Mouse (Mus musculus): ENCODE results near the gene Stab2. TPM values are rescaled to one million over a fixed set of nuclear protein-coding genes. Genes with fewer than 3 reads are reported as not detected.

Stab2 gene
- polyA plus RNA-seq, 1 experiment from 2014 or later: 0.95 TPM

- no peaks in the 10 kb centered on the region for H3K36me3 ChIP-seq (ENCODE audit: control insufficient read depth, insufficient read depth, low read length)
- 75% methylated on average over 6 of the region's 6 CpGs for WGBS
- no peaks in the 10 kb centered on the region for H3K4me1 ChIP-seq (ENCODE audit: control insufficient read depth, insufficient read depth, low read length)
- H3K27ac ChIP-seq (ENCODE audit: low read length): no peak overlapping the region
- no peaks in the 10 kb centered on the region for H3K9me3 ChIP-seq (ENCODE audit: control insufficient read depth, low read length)
- H3K4me2 ChIP-seq (ENCODE audit: low read depth, low read length): no peak overlapping the region
- ATAC-seq: no peak
- H3K27me3 ChIP-seq (replicated peaks; ENCODE audit: control insufficient read depth, insufficient read depth, low read length): no peaks in the 10 kb centered on the region
- H3K4me3 ChIP-seq (ENCODE audit: low read length): no peak overlapping the region
- H3K9ac ChIP-seq (ENCODE audit: low read depth, low read length): no peak overlapping the region
Measured at GRCm38 (mm10) chr10:86852160-86852559, 155.7 kb downstream of the Stab2 start.

DNA sequence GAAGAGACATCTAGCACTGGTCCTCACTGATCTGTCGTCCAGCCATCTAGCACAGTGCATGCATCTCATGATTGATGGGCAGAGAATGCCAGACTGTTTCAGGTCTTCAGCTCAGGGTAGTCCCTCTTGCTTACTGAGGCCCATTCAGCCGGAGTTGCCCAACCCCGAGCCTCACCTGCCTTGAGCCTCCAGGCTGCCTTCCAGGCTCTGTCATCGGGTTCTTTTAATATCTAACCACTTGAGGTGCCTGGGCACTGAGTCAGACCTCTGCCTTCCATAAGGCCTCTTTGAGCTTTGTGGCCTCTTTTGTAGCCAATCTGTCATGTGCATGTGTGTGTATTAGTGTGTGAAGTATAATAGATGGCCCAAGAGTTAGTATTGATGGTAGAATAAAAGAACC is 158.3 kb downstream of the Stab2 start:
- no peaks in the 10 kb centered on the region for H3K4me1 ChIP-seq (ENCODE audit: control insufficient read depth, insufficient read depth, low read length)
- H3K9ac ChIP-seq (ENCODE audit: low read depth, low read length): no peak overlapping the region
- H3K27ac ChIP-seq (ENCODE audit: low read length): no peak overlapping the region
- no peaks in the 10 kb centered on the region for H3K27me3 ChIP-seq (replicated peaks; ENCODE audit: control insufficient read depth, insufficient read depth, low read length)
- H3K9me3 ChIP-seq (ENCODE audit: control insufficient read depth, low read length): no peaks in the 10 kb centered on the region
- H3K4me2 ChIP-seq (ENCODE audit: low read depth, low read length): no peak overlapping the region
- no peak for ATAC-seq
- no peak overlapping the region for H3K4me3 ChIP-seq (ENCODE audit: low read length)
- H3K36me3 ChIP-seq (ENCODE audit: control insufficient read depth, insufficient read depth, low read length): no peaks in the 10 kb centered on the region
- 84% methylated on average over 4 of the region's 4 CpGs for WGBS

DNA sequence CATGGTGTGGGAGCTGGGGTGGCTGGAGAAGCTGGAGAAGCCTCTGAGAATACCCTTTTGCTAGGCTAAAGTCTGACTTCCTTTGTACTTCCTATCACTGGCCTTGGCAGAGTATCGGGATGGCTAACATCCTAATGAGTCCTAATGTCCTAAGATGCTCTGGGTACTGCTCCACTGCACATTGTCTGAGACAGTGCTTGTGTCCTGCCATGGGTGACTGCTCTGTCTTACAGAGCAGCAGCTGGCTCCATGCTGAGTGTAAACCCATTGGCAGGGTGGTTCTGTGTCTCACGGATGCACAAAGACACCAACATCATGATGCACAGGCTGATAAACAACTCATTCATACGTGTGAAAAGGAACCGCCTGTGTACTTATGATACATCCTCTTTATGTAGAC is 158.7 kb downstream of the Stab2 start:
- no peak overlapping the region for H3K4me3 ChIP-seq (ENCODE audit: low read length)
- no peak overlapping the region for H3K27ac ChIP-seq (ENCODE audit: low read length)
- no peak overlapping the region for H3K4me2 ChIP-seq (ENCODE audit: low read depth, low read length)
- 87% methylated on average over 4 of the region's 4 CpGs for WGBS
- H3K9ac ChIP-seq (ENCODE audit: low read depth, low read length): no peak overlapping the region
- no peak for ATAC-seq
- H3K36me3 ChIP-seq (ENCODE audit: control insufficient read depth, insufficient read depth, low read length): no peaks in the 10 kb centered on the region
- no peaks in the 10 kb centered on the region for H3K9me3 ChIP-seq (ENCODE audit: control insufficient read depth, low read length)
- no peaks in the 10 kb centered on the region for H3K27me3 ChIP-seq (replicated peaks; ENCODE audit: control insufficient read depth, insufficient read depth, low read length)
- H3K4me1 ChIP-seq (ENCODE audit: control insufficient read depth, insufficient read depth, low read length): no peaks in the 10 kb centered on the region

DNA sequence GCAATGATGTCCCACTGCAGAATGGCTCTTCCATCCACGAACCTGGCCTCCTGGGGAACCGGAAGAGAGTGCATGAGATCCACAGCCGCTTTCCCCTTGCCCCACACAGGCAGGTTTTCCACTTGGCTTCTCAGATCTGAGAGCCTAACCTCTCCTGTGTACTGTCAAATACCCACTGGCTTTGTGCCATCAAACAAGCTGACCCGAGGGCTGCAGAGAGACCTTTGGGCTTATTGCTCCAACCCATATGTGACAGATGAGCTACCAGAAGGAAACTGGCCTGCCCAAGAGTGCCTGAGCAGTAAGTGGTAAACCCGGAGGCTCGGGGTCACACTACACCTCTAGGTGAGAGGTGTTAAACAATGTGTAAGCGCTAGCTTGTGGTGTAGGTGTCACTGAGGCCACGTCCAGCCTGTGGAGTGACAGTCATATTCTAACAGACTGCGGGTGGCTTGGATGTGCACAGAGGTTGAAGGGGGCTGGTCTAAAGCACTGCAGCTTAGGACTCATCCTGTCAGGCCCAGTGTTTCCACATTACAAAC is 160.8 kb downstream of the Stab2 start:
- Histone ChIP-seq H3K4me1 (ENCODE audit: control insufficient read depth, insufficient read depth, low read length) (no peaks in the 10 kb centered on the region), H3K4me2 (ENCODE audit: low read depth, low read length) (no peak overlapping the region), H3K27ac (ENCODE audit: low read length) (no peak overlapping the region), H3K4me3 (ENCODE audit: low read length) (no peak overlapping the region), H3K27me3 (replicated peaks; ENCODE audit: control insufficient read depth, insufficient read depth, low read length) (no peaks in the 10 kb centered on the region), H3K9me3 (ENCODE audit: control insufficient read depth, low read length) (no peaks in the 10 kb centered on the region), H3K9ac (ENCODE audit: low read depth, low read length) (no peak overlapping the region), H3K36me3 (ENCODE audit: control insufficient read depth, insufficient read depth, low read length) (no peaks in the 10 kb centered on the region)
- no peak for ATAC-seq
- 68% methylated on average over 9 of the region's 9 CpGs for WGBS

GRCm38 (mm10) chr10:86842659-86843058 is 165.2 kb downstream of the Stab2 start:
- Histone ChIP-seq H3K4me2 (ENCODE audit: low read depth, low read length) (no peak overlapping the region), H3K4me3 (ENCODE audit: low read length) (no peak overlapping the region), H3K9ac (ENCODE audit: low read depth, low read length) (no peak overlapping the region), H3K4me1 (ENCODE audit: control insufficient read depth, insufficient read depth, low read length) (no peaks in the 10 kb centered on the region), H3K27me3 (replicated peaks; ENCODE audit: control insufficient read depth, insufficient read depth, low read length) (no peaks in the 10 kb centered on the region), H3K27ac (ENCODE audit: low read length) (no peak overlapping the region), H3K9me3 (ENCODE audit: control insufficient read depth, low read length) (no peaks in the 10 kb centered on the region), H3K36me3 (ENCODE audit: control insufficient read depth, insufficient read depth, low read length) (no peaks in the 10 kb centered on the region)
- 58% methylated on average over 5 of the region's 5 CpGs for WGBS
- ATAC-seq: no peak

DNA sequence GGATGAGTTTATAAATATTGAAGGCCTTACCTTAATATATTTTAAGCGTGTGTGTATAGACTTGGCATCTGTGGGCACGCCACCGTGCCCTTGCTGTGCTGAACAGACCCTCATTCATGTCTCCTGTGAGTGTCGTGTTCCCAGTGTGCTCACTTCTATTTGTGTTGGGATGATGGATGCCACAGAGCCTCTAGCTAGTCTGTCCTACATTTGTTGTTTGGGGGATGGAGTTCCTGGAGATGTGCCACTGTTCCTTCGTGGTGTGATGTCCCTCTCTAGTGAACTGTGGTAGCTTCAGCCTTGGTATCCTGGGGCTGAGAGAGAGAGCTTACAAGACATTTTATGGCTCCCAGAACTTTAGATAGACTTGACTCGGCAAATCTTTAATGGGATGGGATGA is 169.0 kb downstream of the Stab2 start:
- Histone ChIP-seq H3K27me3 (replicated peaks; ENCODE audit: control insufficient read depth, insufficient read depth, low read length) (no peaks in the 10 kb centered on the region), H3K9me3 (ENCODE audit: control insufficient read depth, low read length) (no peaks in the 10 kb centered on the region), H3K4me3 (ENCODE audit: low read length) (no peak overlapping the region), H3K4me1 (ENCODE audit: control insufficient read depth, insufficient read depth, low read length) (no peaks in the 10 kb centered on the region), H3K27ac (ENCODE audit: low read length) (no peak overlapping the region), H3K9ac (ENCODE audit: low read depth, low read length) (no peak overlapping the region), H3K4me2 (ENCODE audit: low read depth, low read length) (no peak overlapping the region), H3K36me3 (ENCODE audit: control insufficient read depth, insufficient read depth, low read length) (no peaks in the 10 kb centered on the region)
- ATAC-seq: no peak
- 85% methylated on average over 6 of the region's 6 CpGs for WGBS

DNA sequence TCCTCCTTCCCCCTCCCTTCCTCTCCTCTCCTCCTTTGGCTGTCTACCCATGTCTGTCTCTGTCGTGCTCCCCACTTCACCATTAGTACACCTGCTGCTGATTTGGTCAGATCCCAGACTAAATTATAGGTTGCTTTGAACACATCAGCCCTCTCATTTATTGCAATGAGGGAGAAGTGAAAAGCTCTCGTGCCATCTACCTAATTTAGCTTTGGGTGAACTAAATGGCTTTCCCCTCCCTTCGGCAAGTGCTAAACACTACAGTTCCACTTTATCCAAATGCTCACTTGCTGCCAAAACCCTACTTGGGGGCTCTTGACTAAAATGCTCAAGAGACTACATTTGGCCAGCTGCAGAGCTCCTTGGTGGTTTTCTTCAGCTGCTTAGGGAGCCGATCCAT is 171.0 kb downstream of the Stab2 start:
- Histone ChIP-seq H3K4me3 (ENCODE audit: low read length) (no peak overlapping the region), H3K36me3 (ENCODE audit: control insufficient read depth, insufficient read depth, low read length) (no peaks in the 10 kb centered on the region), H3K27me3 (replicated peaks; ENCODE audit: control insufficient read depth, insufficient read depth, low read length) (no peaks in the 10 kb centered on the region), H3K9ac (ENCODE audit: low read depth, low read length) (no peak overlapping the region), H3K27ac (ENCODE audit: low read length) (no peak overlapping the region), H3K4me1 (ENCODE audit: control insufficient read depth, insufficient read depth, low read length) (no peaks in the 10 kb centered on the region), H3K9me3 (ENCODE audit: control insufficient read depth, low read length) (no peaks in the 10 kb centered on the region), H3K4me2 (ENCODE audit: low read depth, low read length) (no peak overlapping the region)
- ATAC-seq: no peak
- WGBS: 85% methylated on average over 4 of the region's 4 CpGs

GRCm38 (mm10) chr10:86829515-86829914 is 178.3 kb downstream of the Stab2 start:
- WGBS: 96% methylated on average over 2 of the region's 2 CpGs
- no peaks in the 10 kb centered on the region for H3K27me3 ChIP-seq (replicated peaks; ENCODE audit: control insufficient read depth, insufficient read depth, low read length)
- ATAC-seq: no peak

DNA sequence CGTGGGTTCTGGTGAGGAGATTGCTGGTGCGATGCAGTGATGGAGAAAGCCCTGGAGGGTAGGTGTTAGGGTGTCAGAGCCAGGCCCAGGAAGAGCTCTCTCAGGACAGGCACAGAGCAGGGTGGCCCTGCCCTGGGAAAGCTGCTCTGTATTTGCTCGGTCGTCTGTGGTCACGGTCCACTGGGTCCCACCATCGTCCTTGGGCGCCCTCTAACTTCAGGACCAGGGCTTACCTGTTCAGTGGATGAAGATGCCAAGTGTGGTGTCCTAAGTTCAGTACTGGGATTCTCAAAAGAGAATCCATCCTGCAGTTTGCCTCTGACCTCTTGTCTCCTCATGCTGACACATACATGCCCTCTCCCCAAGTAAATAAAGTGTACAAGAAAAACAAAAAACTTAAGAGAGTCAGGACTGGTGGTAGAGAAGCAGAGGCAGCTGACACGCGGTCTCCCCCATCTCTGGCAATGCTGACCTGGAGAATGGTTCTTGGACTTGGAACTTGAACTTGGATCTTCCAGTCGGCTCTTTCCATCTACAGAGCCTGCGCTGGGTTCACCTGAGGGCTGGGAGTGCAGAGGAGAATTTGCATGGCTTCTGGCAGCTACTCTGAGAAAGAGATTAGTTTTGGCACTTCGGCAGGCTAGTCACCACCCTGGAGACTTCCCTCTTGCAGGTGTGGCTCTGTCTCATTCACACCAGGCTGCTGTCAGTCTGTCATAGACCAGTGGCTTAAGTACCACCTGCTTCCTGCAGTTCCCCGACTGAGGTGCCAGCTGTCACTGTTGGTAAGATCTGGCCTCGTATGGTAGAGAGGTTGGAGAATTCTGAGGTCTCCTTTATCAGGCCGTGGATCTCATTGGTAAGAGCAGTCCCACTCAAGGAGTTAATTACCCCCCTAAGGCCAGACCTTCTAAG is 179.3 kb downstream of the Stab2 start:
- H3K9ac ChIP-seq (ENCODE audit: low read depth, low read length): no peak overlapping the region
- H3K36me3 ChIP-seq (ENCODE audit: control insufficient read depth, insufficient read depth, low read length): no peaks in the 10 kb centered on the region
- no peaks in the 10 kb centered on the region for H3K4me1 ChIP-seq (ENCODE audit: control insufficient read depth, insufficient read depth, low read length)
- H3K27me3 ChIP-seq (replicated peaks; ENCODE audit: control insufficient read depth, insufficient read depth, low read length): no peaks in the 10 kb centered on the region
- no peak overlapping the region for H3K4me3 ChIP-seq (ENCODE audit: low read length)
- WGBS: 87% methylated on average over 15 of the region's 15 CpGs
- no peak for ATAC-seq
- no peak overlapping the region for H3K27ac ChIP-seq (ENCODE audit: low read length)
- H3K4me2 ChIP-seq (ENCODE audit: low read depth, low read length): no peak overlapping the region
- no peaks in the 10 kb centered on the region for H3K9me3 ChIP-seq (ENCODE audit: control insufficient read depth, low read length)

More at GRCm38 (mm10) chr10:86829515-86829914, 178.3 kb downstream of the Stab2 start:
- Histone ChIP-seq H3K9me3 (ENCODE audit: control insufficient read depth, low read length) (no peaks in the 10 kb centered on the region), H3K36me3 (ENCODE audit: control insufficient read depth, insufficient read depth, low read length) (no peaks in the 10 kb centered on the region), H3K9ac (ENCODE audit: low read depth, low read length) (no peak overlapping the region), H3K27ac (ENCODE audit: low read length) (no peak overlapping the region), H3K4me3 (ENCODE audit: low read length) (no peak overlapping the region), H3K4me1 (ENCODE audit: control insufficient read depth, insufficient read depth, low read length) (no peaks in the 10 kb centered on the region), H3K4me2 (ENCODE audit: low read depth, low read length) (no peak overlapping the region)

All from intestine, embryonic 16.5 days (tissue).